Mouse (Mus musculus) limb, embryonic 15.5 days (tissue): ENCODE results near the gene Jam3. TPM values are rescaled to one million over a fixed set of nuclear protein-coding genes. Genes with fewer than 3 reads are reported as not detected.

Source experiments
- ATAC-seq: fragments of 200-750 bp; cut with Nextera tagmentation; 2 replicates; pipeline ENCODE4 v1.8.0; 2017; ENCODE audit warnings: low read depth, moderate TSS enrichment; ENCODE audit not compliant: insufficient number of reproducible peaks, low FRiP score, low TSS enrichment
- H3K27ac ChIP-seq: fragments of 300-500 bp; sonication (generic); 2 replicates; pipeline ENCODE4 v1.5.1; 2015; ENCODE audit warnings: moderate library complexity, mild to moderate bottlenecking, inconsistent platforms
- H3K27me3 ChIP-seq: fragments of 300-500 bp; sonication (generic); 2 replicates; pipeline ENCODE4 v1.6.1; 2015; ENCODE audit warnings: inconsistent platforms
- H3K36me3 ChIP-seq: fragments of 300-500 bp; sonication (generic); 2 replicates; pipeline ENCODE4 v1.6.1; 2015; ENCODE audit warnings: inconsistent platforms
- H3K4me1 ChIP-seq: fragments of 300-500 bp; sonication (generic); 2 replicates; pipeline ENCODE4 v1.6.1; 2015; ENCODE audit warnings: inconsistent platforms
- H3K4me2 ChIP-seq: fragments of 300-500 bp; sonication (generic); 2 replicates; pipeline ENCODE4 v1.6.1; 2015; ENCODE audit warnings: mild to moderate bottlenecking, inconsistent platforms
- H3K4me3 ChIP-seq: fragments of 300-500 bp; sonication (generic); 2 replicates; pipeline ENCODE4 v1.5.1; 2015; ENCODE audit warnings: mild to moderate bottlenecking, inconsistent platforms
- H3K9ac ChIP-seq: fragments of 300-500 bp; sonication (generic); 2 replicates; pipeline ENCODE4 v1.6.1; 2015; ENCODE audit warnings: inconsistent platforms
- H3K9me3 ChIP-seq: fragments of 300-500 bp; sonication (generic); 2 replicates; pipeline ENCODE4 v1.6.1; 2016; ENCODE audit warnings: inconsistent platforms
- WGBS: fragments of 180-500 bp; shearing (Covaris S2); methylation state at CpG from one replicate; pipeline ENCODE4 v1.1.7; 2015; 5-methylcytosine and 5-hydroxymethylcytosine counted together
- polyA plus RNA-seq: library from polyadenylated mRNA; unstranded; fragments of >200 nt; fragmentation: Nextera tagmentation; extraction: Ambion mirVana; gene quantifications from 2 replicates; pipeline ENCODE4 v1.2.1, GENCODE M21; 2015

Gene Jam3
- polyA plus RNA-seq, 1 experiment from 2014 or later, result 96.1 TPM

DNA sequence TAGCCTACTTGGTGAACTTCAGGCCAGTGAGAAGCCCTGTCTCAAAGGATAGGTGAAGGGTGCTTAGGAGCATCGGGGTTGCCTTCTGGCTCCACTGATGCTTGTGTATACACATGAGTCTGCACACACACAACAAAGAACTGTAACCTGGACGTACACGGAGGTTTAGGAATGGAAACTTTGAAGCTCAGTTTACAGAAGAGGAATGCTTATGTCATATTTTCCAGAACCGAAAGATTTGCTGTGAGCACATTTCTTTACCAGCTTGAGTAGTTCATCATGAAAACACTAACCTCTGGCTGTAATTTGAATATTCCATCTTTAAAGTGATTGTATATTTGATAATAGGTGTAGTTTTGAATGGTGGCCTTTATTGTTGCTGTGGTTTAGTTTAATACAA is 84.3 kb downstream of the Jam3 start:
- Histone ChIP-seq H3K9ac (no peak overlapping the region), H3K4me1 (no peaks in the 10 kb centered on the region), H3K4me3 (no peak overlapping the region), H3K9me3 (no peaks in the 10 kb centered on the region), H3K27ac (no peak overlapping the region), H3K27me3 (no peaks in the 10 kb centered on the region), H3K36me3 (peaks cover 79% of the 10 kb centered on the region), H3K4me2 (no peak overlapping the region)
- ATAC-seq, result no peak
- 78% methylated on average over 4 of the region's 4 CpGs for WGBS

DNA sequence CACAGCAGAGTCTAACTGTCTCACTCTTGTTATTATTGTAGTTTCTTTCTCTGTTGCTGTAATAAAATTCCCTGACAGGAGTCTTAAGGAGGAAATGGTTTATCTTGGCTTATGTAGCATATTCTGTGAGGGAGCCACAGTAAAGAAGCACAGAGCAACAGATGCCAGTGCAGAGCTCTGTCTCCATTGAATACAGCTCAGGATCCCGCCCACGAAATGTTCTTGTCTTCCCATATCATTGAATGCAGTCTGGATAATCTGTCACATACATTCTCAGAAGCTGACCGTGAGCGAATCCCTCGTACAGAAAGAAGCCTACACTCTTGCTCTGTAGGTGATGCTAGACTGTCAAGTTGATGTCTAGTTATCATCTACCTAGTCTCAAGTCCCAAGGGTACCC is 96.9 kb downstream of the Jam3 start:
- Histone ChIP-seq H3K27me3 (no peaks in the 10 kb centered on the region), H3K9ac (no peak overlapping the region), H3K4me1 (no peaks in the 10 kb centered on the region), H3K9me3 (no peaks in the 10 kb centered on the region), H3K36me3 (peaks cover 84% of the 10 kb centered on the region), H3K4me3 (no peak overlapping the region), H3K27ac (no peak overlapping the region), H3K4me2 (no peak overlapping the region)
- no peak for ATAC-seq
- WGBS, result 96% methylated on average over 5 of the region's 5 CpGs

DNA sequence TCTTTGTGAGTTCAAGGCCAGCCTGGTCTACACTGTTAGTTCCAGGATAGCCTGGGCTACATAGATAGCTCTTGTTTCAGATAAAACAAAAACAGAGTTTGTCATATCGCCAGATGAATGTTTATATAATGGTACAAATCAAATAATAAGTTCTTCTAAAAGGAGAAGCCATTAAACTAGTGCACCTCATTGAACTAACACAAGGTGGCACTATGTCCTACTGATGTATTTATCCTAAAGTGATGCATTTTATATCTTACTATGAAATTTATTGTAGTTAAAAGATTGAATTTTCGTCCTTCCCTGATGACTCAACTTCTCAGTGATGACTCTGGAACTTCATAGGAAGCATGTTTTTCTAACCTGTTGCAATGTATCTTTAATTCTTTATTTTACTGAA is 105.7 kb downstream of the Jam3 start:
- Histone ChIP-seq H3K9me3 (no peaks in the 10 kb centered on the region), H3K9ac (no peak overlapping the region), H3K4me1 (no peaks in the 10 kb centered on the region), H3K4me2 (no peak overlapping the region), H3K4me3 (no peak overlapping the region), H3K27ac (no peak overlapping the region), H3K27me3 (no peaks in the 10 kb centered on the region), H3K36me3 (peaks cover 78% of the 10 kb centered on the region)
- no peak for ATAC-seq
- 90% methylated on average over 2 of the region's 2 CpGs for WGBS

Other genes starting within 250 kb of the Jam3 start
- gene Gm1110, start 232.3 kb downstream of the Jam3 start, polyA plus RNA-seq, result 0.08 TPM in 1 of 2 replicates, not detected in the other
- 49.4 and 50.4 TPM in 2 replicates for gene Acad8, start 155.9 kb downstream of the Jam3 start, polyA plus RNA-seq
- 97.4 and 107 TPM in 2 replicates for gene Thyn1, start 155.7 kb downstream of the Jam3 start, polyA plus RNA-seq
- 36.4 and 36.5 TPM in 2 replicates for gene Vps26b, start 125.4 kb downstream of the Jam3 start, polyA plus RNA-seq
- 21.3 and 21.6 TPM in 2 replicates for gene Ncapd3, start 125.2 kb downstream of the Jam3 start, polyA plus RNA-seq
- gene Igsf9b, start 143.8 kb upstream of the Jam3 start, polyA plus RNA-seq, result 3.2 and 3.5 TPM in 2 replicates
- gene Spata19, start 241.4 kb upstream of the Jam3 start, polyA plus RNA-seq, result not detected in 2 replicates